Mouse (Mus musculus) gastrocnemius, adult 18-20 months (tissue): ENCODE measurements at regions not wholly inside any gene's neighbourhood (a gene's known extent, or its start where the extent isn't known, plus 50 kb on each side); places are given as distances from the start of the nearest gene placed in this dataset.
A peak's percentile ranks its signal among the peaks of the same experiment; 100 is the strongest.

ENCODE experiments used
- DNase-seq: peaks from one replicate; pipeline ENCODE4 v3.0.0; 2021; ENCODE audit warnings: low spot score

DNA sequence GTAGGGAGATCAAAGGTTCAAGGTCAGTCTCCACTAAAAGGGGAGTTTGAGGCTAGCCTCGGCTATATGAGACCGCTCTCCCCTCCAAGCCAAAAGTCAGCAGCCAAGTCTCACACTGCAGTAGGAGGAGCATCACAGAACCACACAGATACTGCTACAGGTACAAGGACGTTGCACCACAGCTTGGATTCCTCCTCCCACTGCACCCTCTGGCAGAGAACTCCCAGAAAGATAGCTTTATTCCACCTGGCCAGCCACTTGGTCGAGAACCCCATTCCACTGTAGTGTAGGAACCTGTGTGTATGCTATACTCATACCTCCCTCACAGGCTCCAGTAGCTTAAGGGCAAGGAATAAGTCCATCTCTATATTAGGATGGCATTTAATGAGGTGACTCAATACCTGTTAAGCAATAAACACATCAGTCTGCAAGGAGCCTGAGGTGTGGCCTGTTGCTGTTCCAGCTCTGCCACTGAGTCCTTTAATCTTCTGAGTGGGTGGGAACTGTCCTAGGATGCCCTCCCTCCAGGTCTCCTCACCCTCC lies 254.0 kb downstream of the Sox4 start:
- no peak for DNase-seq

DNA sequence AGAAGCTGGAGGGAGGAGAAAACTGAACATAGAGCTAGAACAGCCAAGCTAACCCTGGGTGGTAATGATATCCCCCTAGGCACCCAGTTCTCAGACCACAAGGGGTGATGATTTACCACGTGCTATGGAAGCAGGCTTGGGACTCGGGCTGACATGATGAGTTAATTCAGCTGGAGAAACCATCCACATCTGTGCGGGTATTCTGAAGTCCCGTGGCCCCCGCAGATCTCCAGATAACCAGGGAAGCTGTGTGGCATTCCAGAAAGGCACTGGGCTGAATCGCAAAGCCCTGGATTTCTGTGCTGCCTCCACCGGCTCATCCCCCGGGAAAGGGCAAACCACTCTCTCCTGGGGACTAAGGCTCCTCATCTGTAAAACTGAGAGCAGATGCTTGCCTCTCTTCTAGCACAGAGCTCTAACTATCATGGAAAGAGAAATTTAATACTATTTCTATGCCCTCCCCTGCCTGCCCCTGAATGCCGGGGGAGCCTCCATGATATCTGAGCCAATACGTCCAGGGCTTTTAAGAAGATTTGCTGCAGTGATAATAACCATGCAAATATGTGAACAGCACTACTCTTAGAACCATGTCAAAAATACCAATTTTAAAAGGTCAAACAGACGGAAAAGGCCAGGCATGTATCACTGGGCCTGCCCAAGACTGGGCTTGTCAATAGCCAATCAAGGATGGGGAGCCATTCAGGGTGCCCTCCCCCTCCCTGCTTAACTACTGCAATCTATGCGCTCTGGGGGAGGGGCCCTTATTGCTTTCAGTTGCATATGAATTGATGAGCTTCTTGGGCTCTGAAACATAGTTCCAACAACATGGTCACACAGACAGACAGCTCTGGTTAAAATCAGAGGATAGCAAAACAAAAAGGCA lies 255.5 kb downstream of the Sox4 start:
- DNase-seq: no peak

DNA sequence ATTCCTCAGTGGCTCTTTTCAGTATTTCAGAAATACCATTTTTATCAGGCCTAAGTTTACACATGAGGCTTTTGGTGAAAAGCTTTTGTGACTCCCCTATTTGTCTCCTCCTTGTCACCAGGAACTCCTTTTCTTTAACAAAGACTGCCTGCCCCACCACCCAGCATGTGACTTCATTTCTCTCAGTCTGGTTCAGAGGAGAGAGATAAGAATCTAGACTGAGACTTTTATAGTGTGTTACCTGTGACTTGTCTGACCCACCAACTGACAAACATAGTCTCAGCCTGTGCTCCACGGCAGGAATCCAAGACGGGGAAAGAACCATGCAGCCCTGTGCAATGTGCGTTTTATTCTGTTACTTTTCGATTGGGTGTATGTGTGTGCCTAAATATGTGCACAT lies 260.4 kb downstream of the Sox4 start:
- DNase-seq: no peak

DNA sequence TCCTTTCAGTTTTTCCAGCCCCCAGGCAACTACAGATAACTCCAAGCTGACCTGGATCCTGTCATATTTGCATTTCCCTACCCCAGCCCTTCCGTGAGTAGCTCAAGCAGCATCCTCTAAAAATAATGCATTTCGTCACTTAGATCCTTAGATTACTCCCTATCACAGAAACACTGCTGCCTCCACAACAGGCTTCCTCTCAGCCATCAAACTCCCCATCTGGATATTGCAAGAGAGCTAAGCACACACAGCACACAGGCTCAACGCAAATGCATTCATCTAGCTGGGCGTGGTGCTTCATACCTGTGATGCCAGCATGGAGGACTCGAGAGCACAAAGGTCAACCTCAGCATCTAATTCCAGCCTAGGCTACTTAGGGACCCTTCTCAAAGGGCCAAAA lies 260.9 kb downstream of the Sox4 start:
- DNase-seq: no peak

DNA sequence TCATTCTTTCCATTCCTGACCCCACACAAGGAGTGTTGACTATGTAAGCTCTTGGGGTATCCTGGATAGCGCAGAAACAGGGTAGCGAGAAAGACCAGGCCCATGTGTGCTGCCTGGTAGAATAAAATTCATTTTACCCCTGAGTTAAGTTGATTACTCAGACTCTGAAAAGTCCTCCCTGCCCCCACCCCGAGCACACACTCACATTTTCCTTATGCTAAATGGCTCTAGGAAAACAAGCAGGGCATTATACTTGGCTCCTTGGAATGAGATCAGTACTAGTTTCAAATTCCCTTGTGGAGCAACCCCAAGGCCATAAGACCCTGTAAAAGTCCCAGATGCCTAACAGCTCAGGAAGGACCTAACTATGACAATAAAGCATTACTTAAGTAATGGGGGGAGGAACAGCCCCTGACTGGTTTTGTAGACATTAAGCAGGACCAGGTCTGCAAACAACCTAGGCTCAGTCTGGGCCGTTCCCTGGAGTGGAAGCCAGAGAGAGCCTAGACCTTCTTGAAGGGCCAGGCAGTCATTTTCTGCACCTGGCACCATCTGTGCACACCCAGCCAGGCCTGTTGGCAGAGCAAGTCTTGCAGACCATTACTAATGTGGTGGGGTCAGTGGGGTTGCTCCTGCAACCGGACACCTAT lies 262.9 kb downstream of the Sox4 start:
- DNase-seq: no peak

DNA sequence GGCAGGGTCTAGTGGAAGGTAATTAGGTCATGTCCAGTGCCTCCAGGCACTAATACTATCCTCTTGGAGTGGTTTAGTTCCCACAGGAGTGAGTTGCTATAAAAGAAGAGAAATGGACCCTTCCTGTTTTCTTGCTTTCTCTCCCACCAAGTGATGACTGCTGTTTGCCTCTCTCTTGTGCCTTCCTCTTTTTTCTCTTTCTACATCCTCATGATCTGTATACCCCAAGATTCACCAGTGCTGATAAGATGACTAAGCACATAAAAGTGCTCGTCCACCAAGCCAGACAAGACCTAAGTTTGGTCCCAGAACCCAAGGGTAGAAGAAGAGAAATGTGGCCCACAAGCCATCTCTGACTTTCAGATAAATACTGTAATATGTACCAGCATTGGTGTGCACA lies 265.7 kb downstream of the Sox4 start:
- no peak for DNase-seq

DNA sequence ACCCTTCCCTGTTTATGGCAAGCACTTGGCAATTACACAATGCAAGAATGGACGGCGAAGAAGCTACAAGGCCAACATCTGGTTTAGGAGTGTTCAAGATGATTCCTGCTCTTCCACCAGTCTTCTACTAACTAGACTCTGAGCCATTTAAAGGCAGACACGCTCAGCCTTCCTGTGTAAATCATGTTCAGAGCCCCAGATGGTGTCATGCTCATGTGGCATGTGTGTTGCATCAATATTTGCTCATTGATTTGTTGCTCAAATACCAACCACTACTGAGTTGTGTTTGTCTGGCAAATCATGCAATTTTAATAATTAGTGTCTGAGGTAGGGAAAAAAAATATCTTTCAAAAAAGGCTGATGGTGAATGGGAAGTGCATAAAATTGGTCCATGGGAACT lies 269.2 kb downstream of the Sox4 start:
- no peak for DNase-seq

DNA sequence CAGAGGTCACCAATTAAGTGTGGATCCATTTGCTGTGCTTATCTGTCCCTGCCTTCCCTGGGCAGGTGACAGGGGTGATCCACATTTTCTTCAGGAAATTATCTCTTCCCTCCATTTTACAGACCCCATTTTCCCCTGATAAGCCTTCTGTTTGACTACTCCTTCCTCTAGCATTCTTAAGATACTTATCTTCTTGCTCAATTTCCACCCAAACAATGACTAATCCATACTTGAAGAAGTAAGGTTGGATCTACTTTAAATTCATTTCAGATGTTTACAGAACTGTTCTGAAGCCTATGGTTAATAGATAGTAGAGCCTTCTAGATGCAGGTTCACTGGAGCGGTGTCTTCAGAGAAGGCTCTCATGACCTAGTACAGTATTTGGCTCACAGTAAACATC lies 273.2 kb downstream of the Sox4 start:
- DNase-seq: no peak

DNA sequence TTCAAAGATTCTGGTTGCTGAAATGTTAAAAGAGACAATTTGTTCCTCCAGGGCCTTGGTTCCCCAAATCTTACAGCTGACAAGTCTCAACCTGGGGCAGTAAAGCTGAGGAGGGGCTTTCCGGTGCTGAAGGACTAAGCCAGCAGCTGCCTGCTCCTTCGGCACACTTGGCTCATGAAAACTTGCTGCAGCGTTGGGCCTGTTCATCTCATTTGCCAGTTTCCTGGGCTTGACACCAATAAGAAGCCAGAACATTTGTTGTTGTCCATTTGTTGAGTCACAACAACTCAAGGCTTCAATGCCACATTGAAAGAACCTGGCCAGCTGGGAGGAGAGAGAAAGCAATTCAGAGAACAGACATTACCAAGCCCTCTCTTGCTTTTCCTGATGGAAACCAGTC lies 279.9 kb downstream of the Sox4 start:
- DNase-seq: no peak

DNA sequence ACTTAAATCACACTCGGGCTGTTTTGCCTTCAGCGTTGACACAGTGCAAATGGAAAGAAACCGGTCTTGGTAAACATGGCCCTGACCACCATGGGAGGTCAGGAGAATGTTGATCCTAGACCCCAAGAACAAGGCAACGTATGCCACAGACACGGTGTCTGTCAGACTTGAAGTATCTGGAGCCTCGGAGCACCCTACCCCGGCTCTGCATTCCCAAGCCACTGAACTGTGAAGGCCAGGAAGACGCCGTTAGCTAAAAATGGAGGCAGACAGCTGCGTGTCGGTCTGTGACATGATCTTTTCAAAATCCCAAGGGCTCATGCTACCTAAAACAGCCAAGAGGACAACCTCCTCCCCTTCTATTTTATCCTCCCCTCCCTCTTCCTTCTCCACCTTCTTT lies 282.0 kb downstream of the Sox4 start:
- peak; percentile 11 for DNase-seq

DNA sequence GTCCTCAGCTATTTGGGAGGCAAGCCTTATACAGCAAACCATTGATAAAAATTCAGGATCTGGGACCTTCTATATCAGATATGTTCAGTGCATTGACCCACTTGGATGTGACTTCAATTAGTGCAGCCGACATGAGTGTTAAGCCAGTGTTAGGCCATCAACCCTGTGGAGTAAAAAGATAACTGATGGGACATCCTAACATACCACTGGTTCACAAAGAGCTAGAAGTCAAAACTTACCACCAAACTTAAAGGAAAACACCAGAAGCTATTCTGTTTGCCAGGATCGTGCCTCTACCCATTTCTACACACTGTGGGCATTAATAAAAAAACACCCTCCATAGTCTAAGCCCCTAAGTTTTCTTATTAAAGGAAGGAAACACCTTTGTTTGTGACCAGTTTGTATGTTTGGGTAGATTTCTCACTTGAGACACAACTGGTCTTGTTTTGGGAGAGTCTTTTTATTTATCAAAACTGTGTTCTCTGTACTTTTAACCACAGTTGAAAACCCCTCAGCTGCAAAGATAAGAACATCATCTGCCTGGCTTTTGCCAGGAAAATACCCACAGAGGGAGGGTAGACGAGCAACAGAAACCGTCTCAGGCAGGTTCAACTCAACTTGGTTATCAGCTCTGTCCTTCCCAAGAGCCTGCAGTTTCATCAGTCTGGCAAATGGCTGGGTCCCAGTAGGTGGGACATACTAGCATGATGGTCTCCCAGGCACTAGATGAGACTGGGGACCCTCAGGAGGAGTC lies 283.5 kb downstream of the Sox4 start:
- DNase-seq: no peak

DNA sequence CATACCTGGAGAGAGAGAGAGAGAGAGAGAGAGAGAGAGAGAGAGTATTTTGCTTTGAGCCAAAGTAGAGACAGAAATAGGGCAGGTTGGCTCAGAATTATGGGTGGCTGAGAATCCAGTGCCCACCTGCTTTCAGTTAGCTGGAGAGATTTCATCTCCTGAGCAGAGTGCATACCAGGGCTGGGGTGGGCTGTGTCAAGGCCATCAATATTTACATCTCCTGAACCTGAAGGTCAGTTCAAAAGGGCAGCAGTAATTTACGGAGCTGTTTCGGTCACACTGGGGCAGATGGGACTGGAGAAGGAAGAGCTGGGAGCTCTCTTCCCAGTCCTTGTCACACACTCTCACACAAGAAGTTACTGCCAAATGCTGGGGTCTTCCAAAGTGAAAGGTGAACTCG lies 286.7 kb downstream of the Sox4 start:
- DNase-seq: no peak

DNA sequence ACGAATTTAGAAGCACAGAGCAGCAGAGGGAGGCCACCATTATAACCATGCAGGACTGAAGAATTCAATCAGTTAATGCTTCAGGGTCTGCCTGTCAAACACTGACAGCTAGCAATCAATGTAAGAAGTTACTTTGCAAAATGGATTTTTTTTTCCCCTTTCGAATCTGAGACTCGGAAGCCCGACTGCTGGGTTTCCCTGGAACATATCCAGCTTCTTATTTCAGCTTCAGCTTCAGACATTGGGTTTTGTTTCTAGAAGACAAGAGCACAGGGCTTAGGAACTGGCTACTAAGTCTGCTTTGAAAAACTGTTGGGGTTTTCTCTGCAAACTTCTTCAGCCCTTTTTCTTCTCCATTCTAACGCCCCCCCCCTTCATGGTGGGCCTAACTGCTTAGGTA lies 288.4 kb downstream of the Sox4 start:
- no peak for DNase-seq

DNA sequence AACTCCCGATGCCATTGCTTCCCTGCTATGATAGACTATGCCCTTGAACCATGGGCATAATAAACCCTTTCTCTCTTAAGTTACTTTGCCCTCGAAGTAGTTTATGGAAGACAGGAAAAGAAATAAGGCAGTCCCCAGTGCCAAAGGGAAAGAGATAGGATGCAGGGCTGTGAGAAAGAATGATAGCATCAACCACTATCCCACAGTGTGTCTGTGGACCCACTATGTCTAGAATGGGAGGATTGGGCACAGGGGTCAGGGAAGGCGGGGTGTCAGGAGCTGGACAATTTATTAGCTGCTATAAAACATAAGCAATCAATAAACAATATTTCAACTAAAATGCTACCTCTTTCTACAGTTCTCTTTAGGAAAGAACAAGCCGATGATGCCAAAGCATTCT lies 288.8 kb downstream of the Sox4 start:
- DNase-seq: no peak

DNA sequence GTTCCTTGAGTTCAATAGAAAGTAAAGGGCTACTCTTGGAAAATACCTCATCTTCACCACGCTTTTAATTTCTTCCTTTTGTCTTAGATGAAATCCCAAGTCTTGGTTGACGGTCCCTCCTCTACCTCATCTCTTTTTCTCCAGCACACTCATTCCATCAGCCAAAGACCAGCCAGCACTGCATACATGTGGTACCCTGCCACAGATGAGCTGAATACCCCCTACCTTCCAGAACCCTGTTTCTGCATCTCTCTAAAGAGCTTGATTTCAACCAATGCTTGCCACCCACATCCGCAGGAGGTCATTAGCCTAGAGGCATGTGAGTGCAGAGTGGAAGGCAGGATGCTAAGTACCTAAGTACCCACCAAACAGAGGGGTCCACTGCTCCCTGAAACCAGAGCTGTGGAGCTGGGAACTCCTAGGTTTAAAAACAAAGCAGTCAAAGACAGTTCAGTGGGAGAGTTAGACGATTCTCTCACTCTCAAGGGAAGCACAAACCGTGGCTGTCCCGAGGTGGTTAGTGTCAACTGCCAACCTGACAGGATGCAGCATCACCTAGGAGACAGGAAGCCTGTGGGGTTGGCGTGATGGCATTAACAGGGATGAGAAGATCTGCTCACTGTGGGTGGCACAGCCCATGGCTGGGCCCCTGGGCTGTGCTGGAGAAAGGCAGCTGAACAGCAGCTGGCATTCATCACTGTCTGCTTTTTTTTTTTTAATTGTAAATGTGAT lies 289.4 kb downstream of the Sox4 start:
- DNase-seq: no peak

DNA sequence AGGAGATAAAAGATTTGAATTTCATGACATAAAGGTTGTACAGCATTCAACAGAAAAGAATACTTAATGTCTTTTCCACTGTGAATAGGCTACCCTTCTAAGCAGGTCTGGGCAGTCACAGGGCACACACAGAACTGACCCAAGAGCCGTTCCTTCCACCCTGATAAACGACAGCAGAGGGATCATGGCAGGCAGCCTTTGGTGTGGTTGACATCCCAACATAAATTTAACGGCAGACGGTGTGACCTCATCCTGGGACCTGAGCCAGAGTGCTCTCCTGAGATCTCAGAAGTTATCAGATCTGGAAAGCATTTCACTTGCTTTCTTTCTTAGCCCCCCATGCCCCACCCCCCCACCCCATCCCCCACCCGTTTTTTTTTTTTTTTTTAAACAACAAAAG lies 290.1 kb downstream of the Sox4 start:
- peak; percentile 7 for DNase-seq

DNA sequence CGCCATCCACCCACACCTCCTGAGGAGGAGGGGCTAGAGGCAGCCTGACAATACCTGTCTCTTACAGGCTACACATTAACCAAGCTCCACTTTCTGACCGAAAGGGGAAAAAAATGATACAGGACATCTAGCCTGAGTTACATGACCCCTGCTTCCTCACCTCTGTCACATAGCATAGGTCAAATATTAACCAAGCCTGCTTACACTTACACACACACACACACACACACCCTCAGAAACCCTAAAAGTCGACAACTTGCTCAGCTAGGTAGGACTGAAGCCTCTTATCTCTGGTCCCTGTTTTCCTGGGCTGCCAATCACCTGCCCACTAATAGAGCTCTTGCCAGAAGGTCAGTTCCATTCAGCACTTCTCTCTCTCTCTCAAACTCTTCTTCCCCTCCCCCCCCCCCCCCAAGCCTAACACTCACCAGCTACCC lies 291.2 kb downstream of the Sox4 start:
- DNase-seq: no peak

DNA sequence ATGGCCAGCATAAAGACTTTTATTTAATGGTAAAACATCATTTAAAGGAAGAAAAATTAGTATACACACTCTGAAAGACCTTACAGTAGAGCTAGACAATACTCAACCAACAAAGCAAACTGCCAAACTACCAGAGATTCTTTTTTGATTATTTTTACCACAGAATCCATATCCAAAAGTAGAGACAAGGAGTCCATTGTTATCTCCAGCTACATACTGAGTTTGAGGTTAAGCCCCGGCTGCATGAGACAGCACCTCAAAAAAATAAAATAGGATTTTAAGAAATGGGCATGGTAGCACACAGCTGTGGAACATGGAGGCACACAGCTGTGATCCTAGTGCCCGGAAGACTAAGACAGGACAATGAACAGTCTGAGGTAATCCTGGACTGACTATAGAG lies 293.4 kb downstream of the Sox4 start:
- no peak for DNase-seq

DNA sequence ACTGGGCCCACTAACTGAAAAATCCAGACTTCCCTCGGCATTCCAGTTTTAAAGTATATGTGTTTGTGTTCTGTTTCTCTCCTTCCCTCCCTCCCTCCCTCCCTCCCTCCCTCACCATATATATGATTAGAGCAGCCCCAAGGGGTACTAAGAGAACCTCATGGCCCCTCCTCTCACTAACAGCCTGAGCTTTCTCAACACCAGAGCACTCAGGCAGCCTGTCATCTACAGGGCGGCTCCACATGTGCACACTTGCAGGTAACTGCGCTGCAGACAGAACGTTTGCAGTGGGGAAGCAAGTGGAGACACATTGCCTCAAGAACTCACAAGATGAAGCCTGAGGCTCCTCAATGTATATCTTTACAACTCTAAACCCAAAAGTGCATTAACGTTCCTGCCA lies 294.9 kb downstream of the Sox4 start:
- DNase-seq: no peak

DNA sequence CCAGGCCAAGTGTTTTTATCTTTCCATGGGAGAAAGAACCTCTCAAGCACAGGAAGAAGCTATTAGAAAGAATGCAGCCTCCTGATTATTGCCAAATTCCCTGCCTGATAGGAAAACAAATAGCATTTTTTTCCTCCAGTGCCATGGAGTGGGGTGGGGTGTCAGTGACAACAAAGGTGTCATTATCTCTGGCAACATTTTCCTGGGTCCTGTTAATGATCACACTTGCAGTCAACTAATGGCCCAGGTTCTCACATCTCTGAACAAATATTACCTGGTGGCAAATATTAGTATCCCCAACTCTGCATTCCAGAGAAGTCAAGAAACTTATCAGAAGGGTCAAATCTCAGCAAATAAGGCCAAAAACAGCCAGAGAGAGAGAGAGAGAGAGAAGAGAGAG lies 298.6 kb downstream of the Sox4 start:
- DNase-seq: no peak

DNA sequence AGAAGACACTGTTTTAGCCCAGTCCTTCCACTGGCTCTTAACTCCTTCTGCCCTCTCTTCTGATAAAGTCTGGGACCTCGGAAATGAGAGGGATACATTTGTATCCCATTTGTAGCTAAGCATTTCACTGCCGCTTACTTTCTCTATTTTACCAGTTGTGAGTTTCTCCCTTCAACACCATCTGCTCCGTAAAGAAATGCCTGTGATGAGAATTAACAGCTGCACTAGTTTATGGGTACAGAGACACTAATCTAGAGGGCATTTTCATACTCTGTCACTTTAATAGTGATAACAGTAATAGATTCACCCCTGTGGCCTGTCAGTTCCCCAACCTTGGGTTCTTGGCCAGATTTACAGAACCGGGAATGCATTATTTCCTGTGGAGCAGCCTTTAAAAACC lies 300.2 kb downstream of the Sox4 start:
- DNase-seq: no peak

DNA sequence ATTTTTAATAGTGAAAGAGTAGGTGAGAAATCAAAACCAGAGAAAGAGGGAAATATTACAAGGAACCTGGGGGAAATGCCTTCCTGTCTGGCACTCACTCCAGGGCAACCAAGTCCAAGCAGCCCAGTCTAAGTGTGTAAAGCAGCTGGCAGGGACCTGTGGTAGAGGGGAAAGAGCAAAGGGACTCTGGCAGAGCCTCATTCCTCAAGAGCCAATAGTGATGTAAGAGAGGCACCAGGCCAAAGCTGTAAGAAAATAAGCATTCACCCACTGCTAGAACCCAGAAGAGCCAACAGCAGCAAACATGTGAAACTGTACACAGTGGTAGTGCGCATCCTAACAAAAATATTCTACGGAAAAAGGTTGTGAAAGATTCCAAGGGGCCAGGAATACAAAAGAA lies 301.7 kb downstream of the Sox4 start:
- peak; percentile 52 for DNase-seq
